Mouse (Mus musculus) limb, embryonic 15.5 days (tissue): ENCODE measurements around the gene Sprr2f. TPM values are rescaled to one million over a fixed set of nuclear protein-coding genes. Genes with fewer than 3 reads are reported as not detected.

Experiments
- ATAC-seq: fragments of 200-750 bp; cut with Nextera tagmentation; 2 replicates; pipeline ENCODE4 v1.8.0; 2017; ENCODE audit warnings: low read depth, moderate TSS enrichment; ENCODE audit not compliant: insufficient number of reproducible peaks, low FRiP score, low TSS enrichment
- H3K27ac ChIP-seq: fragments of 300-500 bp; sonication (generic); 2 replicates; pipeline ENCODE4 v1.5.1; 2015; ENCODE audit warnings: moderate library complexity, mild to moderate bottlenecking, inconsistent platforms
- H3K27me3 ChIP-seq: fragments of 300-500 bp; sonication (generic); 2 replicates; pipeline ENCODE4 v1.6.1; 2015; ENCODE audit warnings: inconsistent platforms
- H3K36me3 ChIP-seq: fragments of 300-500 bp; sonication (generic); 2 replicates; pipeline ENCODE4 v1.6.1; 2015; ENCODE audit warnings: inconsistent platforms
- H3K4me1 ChIP-seq: fragments of 300-500 bp; sonication (generic); 2 replicates; pipeline ENCODE4 v1.6.1; 2015; ENCODE audit warnings: inconsistent platforms
- H3K4me2 ChIP-seq: fragments of 300-500 bp; sonication (generic); 2 replicates; pipeline ENCODE4 v1.6.1; 2015; ENCODE audit warnings: mild to moderate bottlenecking, inconsistent platforms
- H3K4me3 ChIP-seq: fragments of 300-500 bp; sonication (generic); 2 replicates; pipeline ENCODE4 v1.5.1; 2015; ENCODE audit warnings: mild to moderate bottlenecking, inconsistent platforms
- H3K9ac ChIP-seq: fragments of 300-500 bp; sonication (generic); 2 replicates; pipeline ENCODE4 v1.6.1; 2015; ENCODE audit warnings: inconsistent platforms
- H3K9me3 ChIP-seq: fragments of 300-500 bp; sonication (generic); 2 replicates; pipeline ENCODE4 v1.6.1; 2016; ENCODE audit warnings: inconsistent platforms
- WGBS: fragments of 180-500 bp; shearing (Covaris S2); methylation state at CpG from one replicate; pipeline ENCODE4 v1.1.7; 2015; 5-methylcytosine and 5-hydroxymethylcytosine counted together
- polyA plus RNA-seq: library from polyadenylated mRNA; unstranded; fragments of >200 nt; fragmentation: Nextera tagmentation; extraction: Ambion mirVana; gene quantifications from 2 replicates; pipeline ENCODE4 v1.2.1, GENCODE M21; 2015

Gene Sprr2f
- polyA plus RNA-seq, result not detected in 2 replicates

DNA sequence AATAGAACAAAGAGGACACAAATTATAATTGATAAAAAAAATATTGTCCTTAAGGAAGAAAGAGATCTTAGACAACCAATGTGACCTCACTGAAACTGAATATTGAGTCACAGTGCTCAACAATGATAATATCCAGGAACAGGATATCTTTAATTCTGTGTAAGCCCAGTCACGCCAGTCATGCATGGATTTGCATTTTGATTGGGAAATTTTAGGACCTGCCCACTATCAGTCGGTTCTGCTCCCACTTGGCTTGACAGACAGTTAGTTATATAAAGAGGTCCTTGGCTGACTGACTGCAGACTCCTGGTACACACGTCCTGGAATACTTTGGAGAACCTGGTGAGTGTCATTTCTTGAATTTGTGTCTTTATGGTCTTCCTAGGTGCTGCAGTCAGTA lies at the start of gene Sprr2f:
TSS of gene Sprr2f (plus strand) at position 301 of the 400 bp plus-strand sequence.
- Histone ChIP-seq H3K27ac (no peak within 1 kb of the TSS), H3K4me3 (no peak within 1 kb of the TSS), H3K4me1 (no peaks in the 10 kb centered on the region), H3K27me3 (no peaks in the 10 kb centered on the region), H3K9ac (no peak within 1 kb of the TSS), H3K36me3 (no peaks in the 10 kb centered on the region), H3K4me2 (no peak within 1 kb of the TSS), H3K9me3 (no peaks in the 10 kb centered on the region)
- ATAC-seq, result no peak
- 65% methylated on average over 3 of the region's 3 CpGs for WGBS

DNA sequence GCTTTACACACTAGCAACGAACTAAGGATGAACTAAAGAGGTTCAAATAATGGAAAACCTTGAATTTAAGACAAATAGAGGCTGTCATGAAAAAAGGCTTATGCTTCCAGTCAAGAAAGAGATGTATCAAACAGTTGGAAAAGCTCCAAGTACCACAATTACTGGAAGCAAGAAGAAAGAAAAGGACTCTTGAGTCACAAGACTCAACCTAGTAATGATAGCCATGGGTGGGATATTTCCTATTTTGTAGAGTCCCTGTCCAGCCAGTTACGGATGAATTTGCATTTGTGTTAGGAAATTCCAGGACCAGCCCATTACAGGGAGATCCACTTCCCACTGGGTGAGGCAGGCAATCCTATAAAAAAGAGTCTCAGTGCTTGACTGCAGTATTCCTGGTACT lies 48.7 kb upstream of the Sprr2f start, which contains the start of gene Sprr2b:
TSS of gene Sprr2b (plus strand) at position 301 of the 400 bp plus-strand sequence.
- WGBS, result 74% methylated on average over 2 of the region's 2 CpGs
- Histone ChIP-seq H3K9me3 (no peaks in the 10 kb centered on the region), H3K4me3 (no peak within 1 kb of the TSS), H3K27me3 (no peaks in the 10 kb centered on the region), H3K27ac (no peak within 1 kb of the TSS), H3K4me2 (no peak within 1 kb of the TSS), H3K4me1 (no peaks in the 10 kb centered on the region), H3K9ac (no peak within 1 kb of the TSS), H3K36me3 (no peaks in the 10 kb centered on the region)
- no peak for ATAC-seq

GRCm38 (mm10) chr3:92317384-92317783 lies 47.6 kb upstream of the Sprr2f start:
- H3K36me3 ChIP-seq, result no peaks in the 10 kb centered on the region
- H3K4me2 ChIP-seq, result no peak overlapping the region
- 77% methylated on average over 2 of the region's 2 CpGs for WGBS
- H3K4me3 ChIP-seq, result no peak overlapping the region
- no peaks in the 10 kb centered on the region for H3K9me3 ChIP-seq
- no peak for ATAC-seq
- H3K27me3 ChIP-seq, result no peaks in the 10 kb centered on the region
- no peaks in the 10 kb centered on the region for H3K4me1 ChIP-seq
- no peak overlapping the region for H3K27ac ChIP-seq
- H3K9ac ChIP-seq, result no peak overlapping the region

GRCm38 (mm10) chr3:92336278-92336677 lies 28.7 kb upstream of the Sprr2f start:
- H3K4me3 ChIP-seq, result no peak overlapping the region
- 64% methylated on average over 1 of the region's 1 CpGs for WGBS

DNA sequence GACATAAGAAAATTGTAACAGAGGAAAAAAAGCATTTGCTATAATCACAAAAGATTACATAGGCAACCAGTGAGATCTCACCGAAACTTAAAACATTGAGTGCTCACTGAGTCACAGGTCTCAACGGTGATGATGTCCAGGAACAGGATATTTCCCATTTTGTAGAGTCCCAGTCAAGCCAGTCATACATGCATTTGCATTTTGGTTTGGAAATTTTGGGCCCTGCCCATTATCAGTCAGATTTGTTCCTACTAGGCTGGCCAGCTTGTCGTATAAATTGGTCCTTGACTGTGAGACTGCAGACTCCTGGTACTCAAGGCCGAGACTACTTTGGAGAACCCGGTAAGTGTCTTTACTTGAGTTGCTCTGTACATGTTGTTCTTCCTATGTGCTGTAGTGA lies 26.1 kb upstream of the Sprr2f start, which contains the start of gene Sprr2d:
TSS of gene Sprr2d (plus strand) at position 301 of the 400 bp plus-strand sequence.
- H3K27me3 ChIP-seq, result no peaks in the 10 kb centered on the region
- no peak within 1 kb of the TSS for H3K27ac ChIP-seq
- ATAC-seq, result no peak
- no peak within 1 kb of the TSS for H3K4me3 ChIP-seq
- 87% methylated on average over 5 of the region's 5 CpGs for WGBS
- no peaks in the 10 kb centered on the region for H3K4me1 ChIP-seq
- no peaks in the 10 kb centered on the region for H3K9me3 ChIP-seq
- H3K9ac ChIP-seq, result no peak within 1 kb of the TSS
- no peaks in the 10 kb centered on the region for H3K36me3 ChIP-seq
- H3K4me2 ChIP-seq, result no peak within 1 kb of the TSS

More at GRCm38 (mm10) chr3:92336278-92336677, 28.7 kb upstream of the Sprr2f start:
- Histone ChIP-seq H3K9ac (no peak overlapping the region), H3K27ac (no peak overlapping the region), H3K4me2 (no peak overlapping the region), H3K36me3 (no peaks in the 10 kb centered on the region), H3K27me3 (no peaks in the 10 kb centered on the region), H3K4me1 (no peaks in the 10 kb centered on the region), H3K9me3 (no peaks in the 10 kb centered on the region)
- ATAC-seq, result no peak

DNA sequence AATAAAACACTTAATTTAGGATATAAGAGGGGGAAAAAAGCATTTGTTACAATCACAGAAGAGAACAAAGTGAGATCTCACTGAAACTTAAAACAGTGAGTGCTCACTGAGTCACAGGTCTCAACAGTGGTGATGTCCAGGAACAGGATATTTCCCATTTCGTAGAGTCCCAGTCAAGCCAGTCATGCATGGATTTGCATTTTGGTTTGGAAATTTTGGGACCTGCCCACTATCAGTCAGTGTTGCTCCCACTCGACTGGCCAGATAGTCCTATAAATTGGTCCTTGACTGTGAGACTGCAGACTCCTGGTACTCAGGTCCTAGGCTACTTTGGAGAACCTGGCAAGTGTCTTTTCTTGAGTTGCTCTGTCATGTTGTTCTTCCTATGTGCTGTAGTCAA lies 13.1 kb upstream of the Sprr2f start, which contains the start of gene Sprr2e:
TSS of gene Sprr2e (plus strand) at position 301 of the 400 bp plus-strand sequence.
- H3K9me3 ChIP-seq, result no peaks in the 10 kb centered on the region
- H3K36me3 ChIP-seq, result no peaks in the 10 kb centered on the region
- no peaks in the 10 kb centered on the region for H3K27me3 ChIP-seq
- WGBS, result 83% methylated on average over 2 of the region's 2 CpGs
- H3K27ac ChIP-seq, result no peak within 1 kb of the TSS
- ATAC-seq, result no peak
- no peaks in the 10 kb centered on the region for H3K4me1 ChIP-seq
- no peak within 1 kb of the TSS for H3K4me3 ChIP-seq
- H3K4me2 ChIP-seq, result no peak within 1 kb of the TSS
- no peak within 1 kb of the TSS for H3K9ac ChIP-seq

DNA sequence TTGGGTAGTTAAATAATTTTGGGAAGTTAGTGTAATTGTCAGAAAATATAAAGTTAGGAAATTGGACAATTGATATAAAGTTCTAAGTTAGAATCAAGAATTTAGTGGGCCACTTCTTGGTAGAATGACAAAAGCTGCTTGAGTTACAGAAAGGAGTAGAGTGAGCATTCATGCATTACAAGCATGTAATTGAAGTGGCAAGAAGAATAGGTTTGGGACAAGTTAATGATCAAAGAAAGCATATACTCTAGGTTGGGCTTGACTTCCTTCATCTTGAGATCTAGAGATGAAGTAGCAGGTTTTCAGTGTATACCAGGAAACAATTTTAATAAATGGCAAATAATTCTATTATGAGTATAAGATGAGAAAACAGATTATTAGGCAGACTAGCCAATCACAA lies 3.4 kb upstream of the Sprr2f start:
- no peak overlapping the region for H3K4me3 ChIP-seq
- no peak overlapping the region for H3K4me2 ChIP-seq
- H3K27me3 ChIP-seq, result no peaks in the 10 kb centered on the region
- H3K4me1 ChIP-seq, result no peaks in the 10 kb centered on the region
- no peak overlapping the region for H3K27ac ChIP-seq
- no peaks in the 10 kb centered on the region for H3K9me3 ChIP-seq
- no peak for ATAC-seq
- H3K36me3 ChIP-seq, result no peaks in the 10 kb centered on the region
- H3K9ac ChIP-seq, result no peak overlapping the region

GRCm38 (mm10) chr3:92373613-92374012 lies 8.6 kb downstream of the Sprr2f start:
- H3K27ac ChIP-seq, result no peak overlapping the region
- no peak overlapping the region for H3K4me2 ChIP-seq
- no peaks in the 10 kb centered on the region for H3K4me1 ChIP-seq
- H3K27me3 ChIP-seq, result no peaks in the 10 kb centered on the region
- no peak overlapping the region for H3K9ac ChIP-seq
- WGBS, result 64% methylated on average over 2 of the region's 2 CpGs
- H3K9me3 ChIP-seq, result no peaks in the 10 kb centered on the region
- no peak for ATAC-seq
- H3K4me3 ChIP-seq, result no peak overlapping the region
- no peaks in the 10 kb centered on the region for H3K36me3 ChIP-seq

GRCm38 (mm10) chr3:92385385-92385784 lies 20.4 kb downstream of the Sprr2f start, which contains the start of gene Sprr2h:
Sprr2h (plus strand) TSS chr3:92385685.
- H3K9ac ChIP-seq, result no peak within 1 kb of the TSS
- no peaks in the 10 kb centered on the region for H3K9me3 ChIP-seq
- H3K4me2 ChIP-seq, result no peak within 1 kb of the TSS
- no peaks in the 10 kb centered on the region for H3K4me1 ChIP-seq
- WGBS, result 79% methylated on average over 1 of the region's 1 CpGs
- no peaks in the 10 kb centered on the region for H3K27me3 ChIP-seq
- no peak for ATAC-seq
- no peak within 1 kb of the TSS for H3K27ac ChIP-seq
- H3K4me3 ChIP-seq, result no peak within 1 kb of the TSS
- no peaks in the 10 kb centered on the region for H3K36me3 ChIP-seq

- 43% methylated on average over 1 of the region's 1 CpGs for WGBS
- H3K27me3 ChIP-seq, result no peaks in the 10 kb centered on the region
- no peak for ATAC-seq
- no peak overlapping the region for H3K4me3 ChIP-seq
- H3K36me3 ChIP-seq, result no peaks in the 10 kb centered on the region
- no peaks in the 10 kb centered on the region for H3K4me1 ChIP-seq
- H3K9me3 ChIP-seq, result no peaks in the 10 kb centered on the region
- no peak overlapping the region for H3K27ac ChIP-seq
- no peak overlapping the region for H3K4me2 ChIP-seq
- H3K9ac ChIP-seq, result no peak overlapping the region
Measured at GRCm38 (mm10) chr3:92394301-92394700, 29.3 kb downstream of the Sprr2f start.

- Histone ChIP-seq H3K4me1 (no peaks in the 10 kb centered on the region), H3K27ac (no peak within 1 kb of the TSS), H3K4me2 (no peak within 1 kb of the TSS), H3K27me3 (no peaks in the 10 kb centered on the region), H3K9ac (no peak within 1 kb of the TSS), H3K4me3 (no peak within 1 kb of the TSS), H3K36me3 (no peaks in the 10 kb centered on the region), H3K9me3 (no peaks in the 10 kb centered on the region)
- WGBS, result 96% methylated on average over 2 of the region's 2 CpGs
- ATAC-seq, result no peak
Measured at GRCm38 (mm10) chr3:92407691-92408090, 42.7 kb downstream of the Sprr2f start, which contains the start of gene Sprr2i. Sprr2i (plus strand) TSS chr3:92407991.
